In genomic region chr2:67477753-67478152, GRCm38 (mm10) we compare ENCODE assay signal across 10 mouse cellular contexts. TPM values are rescaled to one million over a fixed set of nuclear protein-coding genes. Genes with fewer than 3 reads are reported as not detected.
DNase-seq lines count a peak whose midpoint lies in the region; ATAC-seq and TF ChIP-seq lines count a peak whose summit lies in the region.
"Had no signal": no experiment of that assay in that cellular context is flagged by ENCODE, and none has a peak within 500 bp of the region (broad histone marks: within the 10 kb centered on the region; RNA-seq: fewer than 3 reads in every experiment).

No protein-coding gene starts in this region.

- no peak overlapping the region for H3K27ac ChIP-seq in hindbrain, postnatal 0 days
- H3K27ac ChIP-seq: hindbrain, embryonic 15.5 days; neural tube, embryonic 12.5 days had no signal

- peak; percentile 74 for TF ChIP-seq CTCF in hindbrain, postnatal 0 days (IDR thresholded peaks at IDR 0.05; ENCODE audit: low read depth)

- no peaks in the 10 kb centered on the region for H3K27me3 ChIP-seq in hindbrain, postnatal 0 days (ENCODE audit: insufficient read depth, low read length)
- H3K27me3 ChIP-seq: hindbrain, embryonic 15.5 days; neural tube, embryonic 12.5 days had no signal

- H3K4me2 ChIP-seq in hindbrain, postnatal 0 days (ENCODE audit: low read depth, low read length) = no peak overlapping the region
- H3K4me2 ChIP-seq: hindbrain, embryonic 15.5 days; neural tube, embryonic 12.5 days had no signal

- DNase-seq in gastrocnemius, adult 18-20 months (ENCODE audit: low spot score) = peak; percentile 55
- no peak for DNase-seq in gastrocnemius, adult 8-10 months (ENCODE audit: low spot score in 2 of 2)
- peak; percentile 45 for DNase-seq in right cerebral cortex, adult 18-20 months
- DNase-seq in right cerebral cortex, postnatal 25 days = no peak
- peak; percentile 86 to 89 for DNase-seq in cerebellum, postnatal 10 days
- DNase-seq in hindbrain, postnatal 0 days (ENCODE audit: low spot score) = peak; percentile 85
- DNase-seq in lung, postnatal 10 days = peak; percentile 47
- DNase-seq in B cell, adult 2 months = no peak

- WGBS in hindbrain, postnatal 0 days = 17% methylated on average over 6 of the region's 6 CpGs

- ATAC-seq in hindbrain, postnatal 0 days = no peak

- H3K4me3 ChIP-seq in hindbrain, postnatal 0 days (ENCODE audit: low read length) = no peak overlapping the region
- H3K4me3 ChIP-seq: hindbrain, embryonic 15.5 days; neural tube, embryonic 12.5 days had no signal

- no peak overlapping the region for H3K9ac ChIP-seq in hindbrain, postnatal 0 days (replicated peaks; ENCODE audit: low read length)
- H3K9ac ChIP-seq: hindbrain, embryonic 15.5 days; neural tube, embryonic 12.5 days had no signal

- H3K36me3 ChIP-seq in hindbrain, postnatal 0 days (ENCODE audit: insufficient read depth, low read length) = no peaks in the 10 kb centered on the region
- H3K36me3 ChIP-seq: hindbrain, embryonic 15.5 days; neural tube, embryonic 12.5 days had no signal

- no peaks in the 10 kb centered on the region for H3K4me1 ChIP-seq in hindbrain, postnatal 0 days (ENCODE audit: insufficient read depth, low read length)
- H3K4me1 ChIP-seq: hindbrain, embryonic 15.5 days; neural tube, embryonic 12.5 days had no signal

- H3K9me3 ChIP-seq in hindbrain, postnatal 0 days (ENCODE audit: low read length) = no peaks in the 10 kb centered on the region
- H3K9me3 ChIP-seq: hindbrain, embryonic 15.5 days; neural tube, embryonic 12.5 days had no signal

RNA-seq across cellular contexts. Expression of gene Xirp2, which starts 32.0 kb away (rescaled TPM):
- total RNA-seq in gastrocnemius, adult 18-20 months (2021) = 1,000 to 10,000 TPM; 1,079 to 1,082 TPM
- total RNA-seq in gastrocnemius, adult 8-10 months (2022) = 1,000 to 10,000 TPM in 3 of 4 experiments, 100 to 1,000 TPM in 1; 987 to 1,235 (median 1,149) TPM
- 0.04 TPM in 1 of 2 replicates, not detected in the other for total RNA-seq in hindbrain, postnatal 0 days (2014; rRNA removed)
- polyA plus RNA-seq in hindbrain, postnatal 0 days (2015; fragmentation: Nextera tagmentation; extraction: Ambion mirVana) = not detected in 2 replicates
- polyA plus RNA-seq: hindbrain, embryonic 15.5 days; neural tube, embryonic 12.5 days had no signal

RNA-seq across cellular contexts. Expression of gene Gm26727, which starts 44.8 kb away (rescaled TPM):
- not detected for total RNA-seq in gastrocnemius, adult 18-20 months (2021)
- total RNA-seq in gastrocnemius, adult 8-10 months (2022) = not detected
- not detected in 2 replicates for total RNA-seq in hindbrain, postnatal 0 days (2014; rRNA removed)
- polyA plus RNA-seq in hindbrain, postnatal 0 days (2015; fragmentation: Nextera tagmentation; extraction: Ambion mirVana) = not detected in 2 replicates
- polyA plus RNA-seq: hindbrain, embryonic 15.5 days; neural tube, embryonic 12.5 days had no signal

Comparison
In these comparisons a context has a peak if more than half of its experiments do, and no peak if none do; other contexts are left out.
1. DNase-seq: peak in gastrocnemius, adult 18-20 months (single experiment), right cerebral cortex, adult 18-20 months (single experiment), cerebellum, postnatal 10 days (2 of 2), hindbrain, postnatal 0 days (single experiment) and lung, postnatal 10 days (single experiment); none in gastrocnemius, adult 8-10 months (0 of 2), right cerebral cortex, postnatal 25 days (single experiment) and B cell, adult 2 months (0 of 2).
2. RNA of gene Xirp2, which starts 32.0 kb away (total RNA-seq): 987 to 1,235 TPM in gastrocnemius, adult 8-10 months and 1,079 to 1,082 TPM in gastrocnemius, adult 18-20 months; 0.04 TPM in hindbrain, postnatal 0 days; every median in the first group is over 100 times any median in the second.